Mouse (Mus musculus) frontal cortex, postnatal 36 days (tissue): ENCODE measurements around the gene Vti1b.
A peak's percentile ranks its signal among the peaks of the same experiment; 100 is the strongest.

Experiments used
- DNase-seq, 2 experiments: peaks; one replicate each; pipeline ENCODE4 v3.0.0; 2022; ENCODE audit warnings: low spot score in 2 of 2

The Vti1b gene

GRCm38 (mm10) chr12:79138999-79139398 lies 33.5 kb downstream of the Vti1b start:
- no peak for DNase-seq

GRCm38 (mm10) chr12:79136949-79137348 lies 35.5 kb downstream of the Vti1b start:
- DNase-seq = no peak

GRCm38 (mm10) chr12:79135105-79135504 lies 37.4 kb downstream of the Vti1b start:
- DNase-seq = peak; percentile 9 to 39

- DNase-seq = peak in 1 of 2 experiments; percentile 18
Measured at GRCm38 (mm10) chr12:79134676-79135075, 37.8 kb downstream of the Vti1b start.

DNA sequence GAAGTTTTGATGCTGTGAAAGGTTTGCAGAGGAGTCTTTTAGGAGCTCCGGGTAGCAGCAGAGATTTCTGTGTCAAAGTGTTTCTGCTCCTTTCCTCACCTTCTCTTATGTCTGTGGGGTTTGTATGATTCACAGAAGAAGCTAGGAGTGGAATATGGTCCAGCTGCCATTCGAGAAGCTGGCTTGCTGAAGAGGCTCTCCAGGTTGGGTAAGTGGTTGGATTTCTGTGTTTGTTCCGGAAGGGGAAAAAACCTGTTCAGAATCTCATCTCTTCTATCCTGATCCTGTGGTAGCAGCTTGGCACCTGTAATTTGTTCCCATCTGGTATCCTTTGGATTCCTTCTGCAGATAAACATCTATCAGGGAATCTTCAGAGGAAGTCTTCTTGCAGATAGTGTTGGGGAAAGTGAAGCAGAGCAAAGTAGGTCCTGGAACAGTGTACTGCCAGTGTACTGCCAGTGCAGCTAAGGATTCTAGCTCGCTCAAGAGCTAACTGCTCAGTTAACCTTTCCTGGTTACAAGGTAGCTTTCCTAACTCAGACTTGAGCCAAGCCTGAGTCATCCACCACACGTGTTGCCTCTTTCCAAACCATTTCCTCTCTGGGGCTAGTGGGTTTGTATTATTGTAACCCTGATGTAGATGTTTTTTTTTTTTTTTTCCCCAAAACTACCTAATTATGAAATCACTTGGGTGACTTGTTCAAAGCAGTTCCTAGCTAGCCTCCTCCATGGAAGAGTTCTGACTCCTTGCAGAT lies 40.6 kb downstream of the Vti1b start:
- no peak for DNase-seq

DNA sequence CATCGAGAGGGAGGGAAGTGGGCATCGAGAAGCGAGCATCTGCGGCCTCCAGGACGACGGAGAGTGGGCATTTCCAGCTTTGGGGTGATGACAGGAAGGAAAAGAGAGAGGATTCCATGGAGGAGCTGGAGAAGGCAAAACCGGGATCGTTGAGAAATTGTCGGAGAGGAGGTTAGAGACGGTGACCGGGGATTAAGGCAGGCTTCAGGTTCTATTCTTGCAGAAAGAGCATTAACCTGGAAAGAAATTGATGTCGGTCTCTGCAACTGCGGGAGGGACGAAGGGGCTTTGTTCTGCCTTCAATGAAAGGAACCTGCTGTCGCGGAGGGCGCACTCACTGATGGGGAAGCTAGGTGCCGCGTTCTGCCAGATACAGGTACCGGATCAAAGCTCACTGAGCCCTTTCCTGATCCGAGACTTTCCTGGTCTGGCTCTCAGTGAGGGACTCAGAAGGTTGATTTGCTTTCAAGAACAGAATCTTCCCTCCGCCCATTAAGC lies 41.2 kb downstream of the Vti1b start:
- DNase-seq = no peak

DNA sequence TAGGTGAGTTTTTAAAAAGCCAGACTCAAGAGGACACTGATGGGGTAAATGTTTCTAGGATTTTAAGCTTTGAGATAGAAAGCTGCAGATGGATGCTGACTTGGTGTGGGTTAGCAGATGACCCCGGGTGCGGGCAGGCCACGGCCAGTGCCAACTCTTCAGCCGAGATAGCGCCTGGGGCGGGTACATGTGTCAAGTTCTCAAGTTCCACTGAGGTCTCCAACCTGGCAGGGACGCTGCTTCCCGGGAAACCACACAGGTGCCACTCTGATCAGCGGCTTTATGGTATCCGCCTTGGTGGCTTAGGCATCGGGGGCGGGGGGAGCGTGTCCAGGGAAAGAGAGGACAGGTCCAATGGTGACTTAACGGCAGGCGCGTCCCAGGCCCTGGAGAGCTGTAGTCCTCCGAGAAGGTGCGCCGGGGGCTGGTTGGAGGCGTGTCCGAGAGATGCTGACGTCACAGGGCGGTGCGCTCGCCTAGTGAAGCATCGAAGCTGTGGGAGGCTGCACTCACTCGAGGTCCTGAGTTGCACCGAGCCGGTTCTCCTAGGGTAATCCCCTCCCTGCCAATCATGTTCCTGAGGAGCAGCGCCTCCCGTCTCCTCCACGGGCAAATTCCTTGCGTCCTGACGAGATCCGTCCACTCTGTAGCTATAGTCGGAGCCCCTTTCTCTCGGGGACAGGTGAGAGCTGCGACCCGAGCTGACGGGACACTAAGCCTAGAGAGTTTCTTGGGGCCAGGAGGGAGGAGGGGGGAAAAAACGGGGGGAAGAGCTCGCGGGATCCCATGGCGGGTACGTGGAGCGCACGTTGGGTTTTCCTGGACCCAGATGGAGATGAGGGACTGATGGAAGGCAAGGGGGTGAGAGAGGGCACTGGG lies 41.9 kb downstream of the Vti1b start, which contains the start of gene Arg2:
Arg2 (plus strand) TSS at position 479 of the 879 bp plus-strand sequence.
- peak; percentile 62 to 75 for DNase-seq

- no peak for DNase-seq
Measured at GRCm38 (mm10) chr12:79122820-79123219, 49.6 kb downstream of the Vti1b start.

- no peak for DNase-seq
Measured at GRCm38 (mm10) chr12:79118991-79119390, 53.5 kb downstream of the Vti1b start.
